Mouse (Mus musculus): ENCODE data around the gene Speer4d. TPM values are rescaled to one million over a fixed set of nuclear protein-coding genes. Genes with fewer than 3 reads are reported as not detected.
"Not testable (repeated sequence)": the region's sequence is repeated elsewhere in the genome, so short reads cannot be mapped to it uniquely, and the experiment has no call there.

Gene Speer4d
- polyA plus RNA-seq, 1 experiment from 2014 or later = not detected

DNA sequence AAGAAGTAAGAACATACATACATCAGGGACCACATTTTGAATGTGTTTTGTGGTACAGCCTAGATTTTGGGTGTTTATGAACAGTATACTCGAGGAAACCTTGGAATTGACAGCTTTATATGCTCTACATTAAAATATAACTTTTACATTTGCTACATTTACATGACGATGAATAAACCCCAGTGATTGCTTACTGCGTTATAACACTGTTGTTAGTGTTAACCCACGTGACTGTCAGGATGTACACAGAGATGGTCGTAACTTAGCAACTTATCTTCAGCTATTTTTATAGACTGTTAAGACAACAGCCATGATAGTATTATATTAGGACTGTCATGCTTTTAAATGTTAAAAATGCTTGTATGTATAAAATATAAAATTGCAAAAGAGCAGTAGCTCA lies 17.4 kb upstream of the Speer4d start:
- H3K27me3 ChIP-seq (replicated peaks; ENCODE audit: control insufficient read depth, insufficient read depth, low read length); DNase-seq (ENCODE audit: low spot score); H3K36me3 ChIP-seq (ENCODE audit: control insufficient read depth, insufficient read depth, low read length); H3K9ac ChIP-seq (ENCODE audit: low read depth, low read length); H3K4me1 ChIP-seq (replicated peaks; ENCODE audit: control insufficient read depth, insufficient read depth, low read length); H3K4me3 ChIP-seq (ENCODE audit: low read depth, low read length); H3K4me2 ChIP-seq; H3K9me3 ChIP-seq (ENCODE audit: control insufficient read depth, low read length); H3K27ac ChIP-seq (ENCODE audit: low read depth, low read length): not testable (repeated sequence)
- 55% methylated on average over 5 of the region's 5 CpGs for WGBS
- ATAC-seq (replicated peaks; ENCODE audit: low FRiP score) = peak; percentile 56; the same call in 1 of the 2 replicates

DNA sequence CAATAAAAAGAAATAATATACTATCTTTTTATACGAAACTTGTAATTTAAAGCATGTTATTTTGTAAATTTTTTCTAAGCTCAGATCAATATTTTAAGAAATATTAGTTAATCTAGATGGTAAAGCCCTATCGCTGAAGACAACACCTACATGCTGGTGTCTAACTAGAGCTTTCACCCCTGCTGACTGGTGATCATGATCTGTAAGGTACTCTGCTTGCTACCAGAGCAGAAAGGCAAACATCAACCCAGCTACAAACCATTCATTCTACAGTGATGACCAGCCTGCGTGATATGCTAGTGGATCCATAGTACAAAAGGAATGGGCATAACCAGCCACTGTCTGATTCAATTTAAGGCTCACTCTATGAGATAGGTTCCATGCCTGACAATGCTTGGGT lies 16.9 kb upstream of the Speer4d start:
- H3K27ac ChIP-seq (ENCODE audit: low read depth, low read length); H3K9me3 ChIP-seq (ENCODE audit: control insufficient read depth, low read length); H3K4me2 ChIP-seq; H3K4me3 ChIP-seq (ENCODE audit: low read depth, low read length); DNase-seq (ENCODE audit: low spot score); H3K27me3 ChIP-seq (replicated peaks; ENCODE audit: control insufficient read depth, insufficient read depth, low read length); H3K4me1 ChIP-seq (replicated peaks; ENCODE audit: control insufficient read depth, insufficient read depth, low read length); H3K9ac ChIP-seq (ENCODE audit: low read depth, low read length); H3K36me3 ChIP-seq (ENCODE audit: control insufficient read depth, insufficient read depth, low read length): not testable (repeated sequence)
- ATAC-seq (replicated peaks; ENCODE audit: low FRiP score) = peak; percentile 52
- 63% methylated on average over 3 of the region's 3 CpGs for WGBS

GRCm38 (mm10) chr5:15602424-15602947 lies 16.4 kb upstream of the Speer4d start:
- not testable (repeated sequence) for H3K36me3 ChIP-seq (ENCODE audit: control insufficient read depth, insufficient read depth, low read length); H3K4me1 ChIP-seq (replicated peaks; ENCODE audit: control insufficient read depth, insufficient read depth, low read length); H3K9ac ChIP-seq (ENCODE audit: low read depth, low read length); DNase-seq (ENCODE audit: low spot score); H3K27ac ChIP-seq (ENCODE audit: low read depth, low read length); H3K4me3 ChIP-seq (ENCODE audit: low read depth, low read length); H3K9me3 ChIP-seq (ENCODE audit: control insufficient read depth, low read length); ATAC-seq (replicated peaks; ENCODE audit: low FRiP score); H3K27me3 ChIP-seq (replicated peaks; ENCODE audit: control insufficient read depth, insufficient read depth, low read length); H3K4me2 ChIP-seq
- 58% methylated on average over 3 of the region's 3 CpGs for WGBS

- not testable (repeated sequence) for H3K9ac ChIP-seq (ENCODE audit: low read depth, low read length); H3K27me3 ChIP-seq (replicated peaks; ENCODE audit: control insufficient read depth, insufficient read depth, low read length); H3K36me3 ChIP-seq (ENCODE audit: control insufficient read depth, insufficient read depth, low read length); ATAC-seq (replicated peaks; ENCODE audit: low FRiP score); DNase-seq (ENCODE audit: low spot score); H3K4me1 ChIP-seq (replicated peaks; ENCODE audit: control insufficient read depth, insufficient read depth, low read length); H3K27ac ChIP-seq (ENCODE audit: low read depth, low read length); H3K4me2 ChIP-seq; H3K4me3 ChIP-seq (ENCODE audit: low read depth, low read length); H3K9me3 ChIP-seq (ENCODE audit: control insufficient read depth, low read length)
- 57% methylated on average over 2 of the region's 2 CpGs for WGBS
These were observed 15.9 kb upstream of the Speer4d start for GRCm38 (mm10) chr5:15603008-15603407.

DNA sequence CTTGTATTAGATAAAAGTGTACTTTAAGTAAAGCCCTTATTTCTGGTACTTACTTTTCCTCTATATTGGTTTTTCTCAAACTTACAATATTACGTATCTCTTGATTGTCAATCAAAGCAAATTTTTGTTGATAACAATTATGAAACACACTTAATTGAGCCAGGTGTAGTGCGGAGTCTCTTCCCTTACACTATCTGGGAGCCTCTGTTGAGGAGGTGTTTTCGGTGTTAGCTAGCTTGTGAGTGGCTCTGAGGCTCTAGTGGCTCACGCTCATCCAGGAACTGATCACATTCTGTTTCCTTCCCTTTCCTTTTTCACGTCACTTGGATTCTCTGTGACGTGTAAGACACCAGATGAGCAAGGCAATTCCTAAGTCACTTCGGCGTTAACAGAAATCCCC lies 15.3 kb upstream of the Speer4d start:
- not testable (repeated sequence) for H3K4me1 ChIP-seq (replicated peaks; ENCODE audit: control insufficient read depth, insufficient read depth, low read length)

DNA sequence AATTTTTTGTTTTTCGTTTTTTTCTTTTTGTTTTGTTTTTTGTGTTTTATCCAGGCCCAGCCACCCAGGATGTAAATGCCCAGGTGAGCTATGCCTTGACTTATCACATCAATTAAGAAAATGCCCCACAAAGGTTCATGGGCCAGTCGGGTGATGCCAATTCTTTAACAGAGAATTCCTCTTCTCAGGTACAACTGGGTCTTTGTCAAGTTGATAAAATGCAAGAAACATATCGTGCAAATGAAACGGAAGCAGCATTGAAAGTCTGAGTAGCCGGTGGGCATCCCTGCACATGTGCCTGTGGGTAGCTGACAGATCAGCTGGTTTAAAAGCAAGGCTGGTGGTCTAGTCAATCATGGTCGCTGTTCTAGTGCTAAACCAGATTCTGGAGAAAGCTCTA lies 12.2 kb upstream of the Speer4d start:
- H3K36me3 ChIP-seq (ENCODE audit: control insufficient read depth, insufficient read depth, low read length); DNase-seq (ENCODE audit: low spot score); H3K4me2 ChIP-seq; H3K9me3 ChIP-seq (ENCODE audit: control insufficient read depth, low read length); H3K9ac ChIP-seq (ENCODE audit: low read depth, low read length); H3K4me3 ChIP-seq (ENCODE audit: low read depth, low read length); H3K27ac ChIP-seq (ENCODE audit: low read depth, low read length); H3K27me3 ChIP-seq (replicated peaks; ENCODE audit: control insufficient read depth, insufficient read depth, low read length); H3K4me1 ChIP-seq (replicated peaks; ENCODE audit: control insufficient read depth, insufficient read depth, low read length): not testable (repeated sequence)
- 65% methylated on average over 6 of the region's 6 CpGs for WGBS
- peak; percentile 65 for ATAC-seq (replicated peaks; ENCODE audit: low FRiP score)

More for the DNA sequence above, 15.3 kb upstream of the Speer4d start:
- not testable (repeated sequence) for H3K27ac ChIP-seq (ENCODE audit: low read depth, low read length); H3K4me3 ChIP-seq (ENCODE audit: low read depth, low read length); DNase-seq (ENCODE audit: low spot score); H3K27me3 ChIP-seq (replicated peaks; ENCODE audit: control insufficient read depth, insufficient read depth, low read length); H3K9me3 ChIP-seq (ENCODE audit: control insufficient read depth, low read length); ATAC-seq (replicated peaks; ENCODE audit: low FRiP score); H3K9ac ChIP-seq (ENCODE audit: low read depth, low read length); H3K4me2 ChIP-seq; H3K36me3 ChIP-seq (ENCODE audit: control insufficient read depth, insufficient read depth, low read length)
- 64% methylated on average over 8 of the region's 8 CpGs for WGBS

- DNase-seq (ENCODE audit: low spot score); H3K27ac ChIP-seq (ENCODE audit: low read depth, low read length); H3K36me3 ChIP-seq (ENCODE audit: control insufficient read depth, insufficient read depth, low read length); H3K4me2 ChIP-seq; H3K9ac ChIP-seq (ENCODE audit: low read depth, low read length); H3K27me3 ChIP-seq (replicated peaks; ENCODE audit: control insufficient read depth, insufficient read depth, low read length); H3K4me3 ChIP-seq (ENCODE audit: low read depth, low read length); ATAC-seq (replicated peaks; ENCODE audit: low FRiP score); H3K9me3 ChIP-seq (ENCODE audit: control insufficient read depth, low read length); H3K4me1 ChIP-seq (replicated peaks; ENCODE audit: control insufficient read depth, insufficient read depth, low read length): not testable (repeated sequence)
- 4% methylated on average over 1 of the region's 1 CpGs for WGBS
These were observed 8.2 kb upstream of the Speer4d start for GRCm38 (mm10) chr5:15610695-15611094.

GRCm38 (mm10) chr5:15616195-15616594 lies 2.7 kb upstream of the Speer4d start:
- H3K4me2 ChIP-seq; H3K9me3 ChIP-seq (ENCODE audit: control insufficient read depth, low read length); ATAC-seq (replicated peaks; ENCODE audit: low FRiP score); H3K4me3 ChIP-seq (ENCODE audit: low read depth, low read length); DNase-seq (ENCODE audit: low spot score); H3K27me3 ChIP-seq (replicated peaks; ENCODE audit: control insufficient read depth, insufficient read depth, low read length); H3K9ac ChIP-seq (ENCODE audit: low read depth, low read length); H3K36me3 ChIP-seq (ENCODE audit: control insufficient read depth, insufficient read depth, low read length); H3K27ac ChIP-seq (ENCODE audit: low read depth, low read length); H3K4me1 ChIP-seq (replicated peaks; ENCODE audit: control insufficient read depth, insufficient read depth, low read length): not testable (repeated sequence)
- WGBS = 73% methylated on average over 3 of the region's 3 CpGs

DNA sequence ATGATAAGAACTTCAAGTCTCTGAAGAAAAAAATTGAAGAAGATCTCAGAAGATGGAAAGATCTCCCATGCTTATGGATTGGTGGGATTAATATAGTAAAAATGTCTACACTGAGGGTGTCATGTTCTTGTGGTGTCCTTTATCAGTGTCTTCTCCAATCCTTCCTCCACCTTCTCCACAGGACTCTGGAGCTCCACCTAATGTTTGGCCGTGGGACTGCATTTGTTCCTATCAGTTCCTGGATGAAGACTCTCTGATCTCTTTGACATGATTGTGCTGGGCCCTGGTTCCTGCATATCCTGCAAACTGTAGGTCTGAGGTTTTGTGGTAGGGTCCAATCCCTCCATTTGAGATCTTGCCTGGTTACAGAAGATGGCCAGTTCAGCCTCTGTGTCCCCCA lies 9.3 kb downstream of the Speer4d start:
- WGBS = 29% methylated on average over 1 of the region's 1 CpGs
- not testable (repeated sequence) for H3K27ac ChIP-seq (ENCODE audit: low read depth, low read length); H3K9me3 ChIP-seq (ENCODE audit: control insufficient read depth, low read length); H3K4me3 ChIP-seq (ENCODE audit: low read depth, low read length); H3K27me3 ChIP-seq (replicated peaks; ENCODE audit: control insufficient read depth, insufficient read depth, low read length); H3K36me3 ChIP-seq (ENCODE audit: control insufficient read depth, insufficient read depth, low read length); H3K4me1 ChIP-seq (replicated peaks; ENCODE audit: control insufficient read depth, insufficient read depth, low read length); ATAC-seq (replicated peaks; ENCODE audit: low FRiP score); DNase-seq (ENCODE audit: low spot score); H3K9ac ChIP-seq (ENCODE audit: low read depth, low read length); H3K4me2 ChIP-seq
